Mouse (Mus musculus): ENCODE results near the gene Spef1. TPM values are rescaled to one million over a fixed set of nuclear protein-coding genes. Genes with fewer than 3 reads are reported as not detected.
A peak's percentile ranks its signal among the peaks of the same experiment; 100 is the strongest.

Gene Spef1
- polyA plus RNA-seq, 1 experiment from 2014 or later: 11.5 TPM

GRCm38 (mm10) chr2:131203816-131204409 is 16.8 kb upstream of the Spef1 start:
- H3K4me2 ChIP-seq (replicated peaks): no peak overlapping the region
- H3K36me3 ChIP-seq: peaks cover 10% of the 10 kb centered on the region
- no peak overlapping the region for H3K4me3 ChIP-seq (replicated peaks)
- H3K9me3 ChIP-seq: no peaks in the 10 kb centered on the region
- H3K4me1 ChIP-seq (replicated peaks): no peaks in the 10 kb centered on the region
- H3K27ac ChIP-seq: no peak overlapping the region
- 91% methylated on average over 6 of the region's 6 CpGs for WGBS
- no peak for ATAC-seq
- no peaks in the 10 kb centered on the region for H3K27me3 ChIP-seq
- no peak overlapping the region for H3K9ac ChIP-seq (replicated peaks)

GRCm38 (mm10) chr2:131201262-131201661 is 14.2 kb upstream of the Spef1 start:
- H3K4me1 ChIP-seq (replicated peaks): no peaks in the 10 kb centered on the region; the same call in 1 of the 2 replicates
- no peaks in the 10 kb centered on the region for H3K27me3 ChIP-seq
- H3K27ac ChIP-seq: no peak overlapping the region
- H3K4me3 ChIP-seq (replicated peaks): no peak overlapping the region
- no peak overlapping the region for H3K4me2 ChIP-seq (replicated peaks)
- no peaks in the 10 kb centered on the region for H3K9me3 ChIP-seq
- H3K36me3 ChIP-seq: peaks cover 26% of the 10 kb centered on the region
- 99% methylated on average over 3 of the region's 3 CpGs for WGBS
- H3K9ac ChIP-seq (replicated peaks): no peak overlapping the region
- ATAC-seq: no peak

GRCm38 (mm10) chr2:131200710-131201109 is 13.6 kb upstream of the Spef1 start:
- no peak for ATAC-seq
- H3K4me2 ChIP-seq (replicated peaks): no peak overlapping the region
- H3K9ac ChIP-seq (replicated peaks): no peak overlapping the region
- no peaks in the 10 kb centered on the region; the same call in 1 of the 2 replicates for H3K4me1 ChIP-seq (replicated peaks)
- H3K36me3 ChIP-seq: peaks cover 26% of the 10 kb centered on the region
- H3K4me3 ChIP-seq (replicated peaks): no peak overlapping the region
- 76% methylated on average over 2 of the region's 2 CpGs for WGBS
- H3K9me3 ChIP-seq: no peaks in the 10 kb centered on the region
- H3K27ac ChIP-seq: no peak overlapping the region
- no peaks in the 10 kb centered on the region for H3K27me3 ChIP-seq

GRCm38 (mm10) chr2:131196606-131197316 is 9.7 kb upstream of the Spef1 start:
- ATAC-seq: no peak; the same call in 1 of the 2 replicates
- WGBS: 94% methylated on average over 16 of the region's 16 CpGs
- no peaks in the 10 kb centered on the region for H3K9me3 ChIP-seq
- no peak overlapping the region for H3K9ac ChIP-seq (replicated peaks)
- peaks cover 57% of the 10 kb centered on the region for H3K36me3 ChIP-seq
- no peak overlapping the region for H3K4me2 ChIP-seq (replicated peaks)
- H3K4me1 ChIP-seq (replicated peaks): peaks cover under 1% of the 10 kb centered on the region
- H3K4me3 ChIP-seq (replicated peaks): no peak overlapping the region
- H3K27me3 ChIP-seq: no peaks in the 10 kb centered on the region
- no peak overlapping the region for H3K27ac ChIP-seq

- H3K36me3 ChIP-seq: peaks cover 31% of the 10 kb centered on the region
- no peak for ATAC-seq
- 54% methylated on average over 7 of the region's 7 CpGs for WGBS
- H3K4me3 ChIP-seq (replicated peaks): no peak overlapping the region
- peak overlapping the region; percentile 78 for H3K27ac ChIP-seq
- H3K4me2 ChIP-seq (replicated peaks): no peak overlapping the region
- peaks cover 52% of the 10 kb centered on the region for H3K4me1 ChIP-seq (replicated peaks)
- H3K9me3 ChIP-seq: no peaks in the 10 kb centered on the region
- H3K27me3 ChIP-seq: no peaks in the 10 kb centered on the region
- no peak overlapping the region for H3K9ac ChIP-seq (replicated peaks)
Observed at GRCm38 (mm10) chr2:131191005-131191390, 3.9 kb upstream of the Spef1 start.

- H3K4me1 ChIP-seq (replicated peaks): peaks cover 52% of the 10 kb centered on the region
- WGBS: 5% methylated on average over 10 of the region's 10 CpGs
Observed at GRCm38 (mm10) chr2:131190344-131191004, 3.4 kb upstream of the Spef1 start.

GRCm38 (mm10) chr2:131189521-131190309 is 2.6 kb upstream of the Spef1 start:
- H3K9me3 ChIP-seq: no peaks in the 10 kb centered on the region
- peaks cover 52% of the 10 kb centered on the region for H3K4me1 ChIP-seq (replicated peaks)
- H3K4me3 ChIP-seq (replicated peaks): no peak overlapping the region
- peaks cover 3% of the 10 kb centered on the region; the same call in 1 of the 2 replicates for H3K27me3 ChIP-seq
- peak overlapping the region; percentile 17; the same call in 1 of the 2 replicates for H3K9ac ChIP-seq (replicated peaks)
- ATAC-seq: no peak
- 43% methylated on average over 5 of the region's 5 CpGs for WGBS
- H3K4me2 ChIP-seq (replicated peaks): peak overlapping the region; percentile 35
- H3K36me3 ChIP-seq: peaks cover 23% of the 10 kb centered on the region
- peak overlapping the region; percentile 78 for H3K27ac ChIP-seq

More at GRCm38 (mm10) chr2:131190344-131191004, 3.4 kb upstream of the Spef1 start:
- ATAC-seq: peak; percentile 61
- no peaks in the 10 kb centered on the region for H3K9me3 ChIP-seq
- no peak overlapping the region for H3K4me3 ChIP-seq (replicated peaks)
- peaks cover 31% of the 10 kb centered on the region for H3K36me3 ChIP-seq
- H3K4me2 ChIP-seq (replicated peaks): peak overlapping the region; percentile 35; the same call in 1 of the 2 replicates
- H3K27me3 ChIP-seq: peaks cover 3% of the 10 kb centered on the region; the same call in 1 of the 2 replicates
- H3K27ac ChIP-seq: peak overlapping the region; percentile 78
- no peak overlapping the region for H3K9ac ChIP-seq (replicated peaks)

- peaks cover 10% of the 10 kb centered on the region for H3K36me3 ChIP-seq
- H3K9me3 ChIP-seq: no peaks in the 10 kb centered on the region
- peak overlapping the region; percentile 63 for H3K4me2 ChIP-seq (replicated peaks)
- no peak overlapping the region for H3K27ac ChIP-seq
- H3K27me3 ChIP-seq: peaks cover 3% of the 10 kb centered on the region; the same call in 1 of the 2 replicates
- H3K4me3 ChIP-seq (replicated peaks): no peak overlapping the region
- 94% methylated on average over 5 of the region's 5 CpGs for WGBS
- ATAC-seq: no peak
- no peak overlapping the region for H3K9ac ChIP-seq (replicated peaks)
- H3K4me1 ChIP-seq (replicated peaks): peaks cover 52% of the 10 kb centered on the region
Observed at GRCm38 (mm10) chr2:131188311-131188710, 1.2 kb upstream of the Spef1 start.

GRCm38 (mm10) chr2:131187602-131187922 is 480 bp upstream of the Spef1 start:
- WGBS: 19% methylated on average over 3 of the region's 3 CpGs
- H3K4me2 ChIP-seq (replicated peaks): peak overlapping the region; percentile 63
- H3K4me1 ChIP-seq (replicated peaks): peaks cover 52% of the 10 kb centered on the region
- peaks cover 3% of the 10 kb centered on the region; the same call in 1 of the 2 replicates for H3K27me3 ChIP-seq
- peak overlapping the region; percentile 70 for H3K4me3 ChIP-seq (replicated peaks)
- H3K9me3 ChIP-seq: no peaks in the 10 kb centered on the region
- no peak for ATAC-seq
- peaks cover 3% of the 10 kb centered on the region for H3K36me3 ChIP-seq
- H3K9ac ChIP-seq (replicated peaks): peak overlapping the region; percentile 79
- peak overlapping the region; percentile 70; the same call in 1 of the 2 replicates for H3K27ac ChIP-seq

- peaks cover 3% of the 10 kb centered on the region; the same call in 1 of the 2 replicates for H3K27me3 ChIP-seq
- H3K9me3 ChIP-seq: no peaks in the 10 kb centered on the region
- no peaks in the 10 kb centered on the region for H3K36me3 ChIP-seq
- peak overlapping the region; percentile 70 for H3K4me3 ChIP-seq (replicated peaks)
- H3K4me1 ChIP-seq (replicated peaks): peaks cover 47% of the 10 kb centered on the region
- peak overlapping the region; percentile 70 for H3K27ac ChIP-seq
- peak; percentile 7; the same call in 1 of the 2 replicates for ATAC-seq
- 2% methylated on average over 14 of the region's 14 CpGs for WGBS
- peak overlapping the region; percentile 79 for H3K9ac ChIP-seq (replicated peaks)
- H3K4me2 ChIP-seq (replicated peaks): peak overlapping the region; percentile 63
Observed at GRCm38 (mm10) chr2:131186343-131186742, 739 bp downstream of the Spef1 start.

GRCm38 (mm10) chr2:131179990-131180587 is 7.0 kb downstream of the Spef1 start, which contains the start of gene Cenpb:
Gene Cenpb (minus strand): TSS chr2:131180067.
- Histone ChIP-seq H3K9ac (replicated peaks) (peak within 1 kb of the TSS; percentile 97), H3K27me3 (no peaks in the 10 kb centered on the region), H3K4me3 (replicated peaks) (peak within 1 kb of the TSS; percentile 88), H3K27ac (peak within 1 kb of the TSS; percentile 96), H3K9me3 (no peaks in the 10 kb centered on the region), H3K4me1 (replicated peaks) (peaks cover 43% of the 10 kb centered on the region), H3K36me3 (0 out of 2 replicates have a peak, but pooled peaks cover 11% of the 10 kb centered on the region), H3K4me2 (replicated peaks) (peak within 1 kb of the TSS; percentile 98)
- ATAC-seq: peak; percentile 85
- 3% methylated on average over 55 of the region's 57 CpGs for WGBS
